Mouse (Mus musculus) kidney, adult 2 months (tissue): ENCODE results near the gene Prrt1.

Source experiments
- CTCF ChIP-seq: fragments of 200-500 bp; conservative IDR thresholded peaks from 2 replicates; pipeline ENCODE4 v1.5.1; 2011; ENCODE audit warnings: low read depth, mild to moderate bottlenecking, control low read depth, low read length, moderate library complexity, mixed read lengths; ENCODE audit not compliant: insufficient read depth, insufficient read length
- POLR2A ChIP-seq: fragments of 200-500 bp; IDR thresholded peaks from one replicate; pipeline ENCODE4 v1.6.1; 2011; ENCODE audit warnings: low read depth, low read length, control low read depth

GRCm38 (mm10) chr17:34586796-34587422 lies 42.4 kb upstream of the Prrt1 start:
- TF ChIP-seq POLR2A (no peak), CTCF (no peak)
